Mouse (Mus musculus): Measurements from ENCODE around the gene Uqcr10.

Uqcr10 gene

DNA sequence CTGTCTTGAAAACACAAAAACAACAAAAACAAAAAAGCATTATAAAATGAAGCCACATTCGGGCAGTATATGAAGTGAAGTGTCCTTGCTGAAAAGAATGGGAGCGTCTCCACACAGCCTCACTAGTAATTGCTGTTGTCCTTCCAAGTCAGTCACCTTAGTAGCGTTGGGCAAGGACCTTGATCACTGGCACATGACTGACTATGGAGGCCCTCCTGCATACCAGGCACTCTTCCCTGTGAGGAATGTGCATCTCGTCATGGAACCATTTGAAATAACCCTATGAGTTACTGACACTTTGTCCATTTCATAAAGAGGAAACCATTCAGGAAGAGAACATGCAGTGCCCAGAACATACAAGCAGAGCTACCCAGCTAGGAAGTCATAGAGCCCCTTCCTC, 32.4 kb downstream of the Uqcr10 start:
- no peak for DNase-seq

- DNase-seq: no peak
Observed at GRCm38 (mm10) chr11:4662496-4662878, 41.7 kb downstream of the Uqcr10 start.

GRCm38 (mm10) chr11:4661871-4662495, 42.2 kb downstream of the Uqcr10 start:
- peak; percentile 55 to 64 for DNase-seq

- no peak for DNase-seq
Observed at GRCm38 (mm10) chr11:4661324-4661723, 42.8 kb downstream of the Uqcr10 start.

DNA sequence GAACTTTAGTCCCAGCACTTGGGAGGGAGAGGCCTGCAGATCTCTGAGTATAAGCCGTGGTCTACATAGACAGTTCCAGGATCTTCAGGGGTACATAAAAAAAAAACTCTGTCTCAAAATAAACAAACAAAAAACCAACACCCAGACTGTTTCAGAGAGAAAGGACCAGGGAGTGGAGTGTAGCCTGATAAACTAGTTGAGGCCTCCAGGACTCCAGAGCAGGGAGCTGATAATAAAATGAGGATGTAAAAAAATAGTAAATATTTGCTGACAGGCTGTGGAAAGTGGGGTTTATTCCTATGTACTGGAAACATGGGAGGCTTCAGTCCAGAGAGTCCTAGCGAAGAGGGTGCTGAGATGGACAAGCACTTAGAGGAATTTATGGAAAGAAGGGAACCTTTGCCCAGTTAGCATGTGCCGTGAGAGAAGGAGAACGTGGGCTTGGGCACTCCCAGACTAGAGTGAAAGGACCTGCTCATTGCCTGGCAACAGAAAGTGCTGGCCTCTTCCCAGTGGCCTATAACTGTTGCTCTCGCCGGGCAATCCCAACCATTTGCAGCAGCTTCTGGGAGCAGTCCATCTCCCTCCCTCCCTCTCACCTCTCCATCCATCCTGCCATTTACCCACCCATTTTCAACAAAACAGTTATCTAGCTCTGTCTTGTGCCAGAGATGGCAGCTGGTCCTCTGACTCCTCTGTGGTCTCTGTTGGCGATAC, 43.7 kb downstream of the Uqcr10 start:
- no peak for DNase-seq

GRCm38 (mm10) chr11:4659818-4660217, 44.3 kb downstream of the Uqcr10 start:
- DNase-seq: no peak
